Mouse (Mus musculus): ENCODE results near the gene Ric3.

The Ric3 gene

DNA sequence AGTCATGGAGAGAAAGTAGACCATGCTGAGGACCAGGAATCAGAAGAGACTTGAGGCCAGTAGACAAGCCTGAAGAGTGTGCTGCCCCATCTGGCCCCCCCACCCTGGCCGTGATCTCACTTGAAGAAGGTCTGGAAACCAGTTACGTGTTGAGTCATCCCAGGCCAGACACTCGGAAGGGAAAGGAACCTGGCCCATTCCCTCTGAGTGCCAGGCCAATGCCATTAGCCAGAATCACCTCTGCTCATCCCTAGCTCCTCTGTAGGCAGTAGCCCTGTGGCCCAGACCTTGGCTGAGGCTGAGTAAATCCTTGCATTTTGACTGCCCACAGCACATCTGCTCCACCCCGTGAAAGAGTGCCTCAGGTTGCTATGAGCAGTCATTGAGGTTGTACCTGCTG is 81.2 kb downstream of the Ric3 start:
- in situ Hi-C loops (cut with MboI, MseI), result no loop called here

DNA sequence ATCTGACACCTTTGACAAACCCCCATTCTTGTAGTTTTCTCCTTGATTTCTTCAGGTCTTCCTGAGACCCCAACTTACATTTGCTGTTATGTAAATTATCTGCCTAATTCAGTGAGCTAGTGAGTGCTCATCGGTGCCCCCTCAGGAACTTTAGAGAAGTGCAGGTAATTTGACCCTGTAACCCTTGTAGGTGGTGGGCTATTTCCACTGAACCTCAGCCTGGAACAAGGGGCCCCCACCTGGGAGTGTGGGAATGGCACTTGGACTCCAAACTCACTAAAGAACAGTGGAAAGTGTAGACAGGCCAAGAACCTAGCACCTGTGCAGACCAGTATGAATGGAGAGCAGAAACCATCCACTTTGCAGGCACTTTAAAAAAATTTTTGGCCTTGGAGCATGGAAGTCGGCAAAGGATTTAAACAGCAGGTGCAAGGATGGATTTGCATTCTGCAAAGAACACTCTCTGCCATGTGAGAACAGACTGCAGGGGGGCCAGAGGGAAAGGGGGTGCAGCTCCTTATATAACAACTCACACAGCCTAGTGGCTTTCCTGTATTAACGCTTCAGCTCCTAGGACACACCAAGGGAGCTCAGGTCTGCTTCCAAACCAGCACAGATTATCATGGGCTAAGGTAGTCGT is 82.7 kb downstream of the Ric3 start:
- in situ Hi-C loops (cut with MboI, MseI), result no loop called here

DNA sequence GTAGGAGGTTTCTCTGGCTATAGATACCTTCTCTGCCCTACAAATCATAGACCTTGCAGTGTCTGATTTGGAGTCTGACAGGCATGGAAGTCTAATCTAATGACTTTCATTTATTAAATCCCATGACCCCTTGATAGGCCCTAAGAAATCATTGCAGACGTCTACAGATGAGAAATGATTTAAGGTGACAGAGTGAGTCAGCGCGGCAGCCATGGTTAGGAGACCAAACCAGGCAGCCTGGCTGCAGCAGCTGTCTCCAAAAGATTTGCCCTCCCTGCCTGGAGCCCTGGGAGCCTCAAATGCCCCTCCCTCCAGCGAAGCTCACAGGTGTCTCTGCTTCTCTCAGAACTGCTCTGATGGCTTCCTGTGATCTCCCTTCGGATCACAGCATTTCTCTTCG is 87.0 kb downstream of the Ric3 start:
- in situ Hi-C loops (cut with MboI, MseI), result no loop called here

DNA sequence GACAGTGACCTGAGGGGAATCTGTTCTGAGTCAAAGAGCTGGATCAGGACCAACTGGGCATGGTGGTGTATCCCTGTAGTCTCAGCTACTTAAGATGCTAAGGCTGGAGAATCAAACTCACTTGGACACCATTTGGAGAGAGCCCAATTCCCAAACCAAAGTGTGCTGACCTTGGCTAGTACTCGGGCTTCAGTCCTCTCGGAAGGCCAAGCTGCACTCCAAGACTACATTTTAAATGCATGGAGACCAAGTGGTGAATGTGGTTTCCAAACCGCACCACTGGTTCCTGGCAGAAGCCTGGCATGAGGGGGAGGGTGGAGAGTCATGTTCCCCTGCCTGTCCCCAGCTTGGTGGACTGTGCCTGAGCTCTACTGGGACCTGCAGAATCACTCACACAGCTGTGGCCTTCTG is 89.2 kb downstream of the Ric3 start:
- in situ Hi-C loops (cut with MboI, MseI), result no loop called here

DNA sequence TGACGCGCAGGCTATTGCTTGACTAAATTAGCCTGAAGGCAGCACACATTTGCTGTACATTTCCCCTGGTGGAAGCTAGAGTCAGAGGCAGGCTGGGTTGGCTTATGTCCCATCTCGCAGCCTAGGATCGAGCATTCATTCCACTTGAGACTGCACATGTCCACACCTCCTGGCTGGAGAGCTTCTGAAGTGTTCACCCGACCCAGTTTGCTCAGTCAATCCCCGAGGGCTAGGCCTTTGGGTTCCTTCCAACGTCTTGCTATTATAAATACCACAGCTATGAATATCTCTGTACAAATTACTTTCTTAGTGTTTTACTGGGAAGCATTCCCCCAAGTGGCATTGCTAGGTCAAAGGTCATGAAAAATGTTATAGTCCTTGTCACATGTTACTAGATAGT is 89.9 kb downstream of the Ric3 start:
- in situ Hi-C loops (cut with MboI, MseI), result no loop called here

DNA sequence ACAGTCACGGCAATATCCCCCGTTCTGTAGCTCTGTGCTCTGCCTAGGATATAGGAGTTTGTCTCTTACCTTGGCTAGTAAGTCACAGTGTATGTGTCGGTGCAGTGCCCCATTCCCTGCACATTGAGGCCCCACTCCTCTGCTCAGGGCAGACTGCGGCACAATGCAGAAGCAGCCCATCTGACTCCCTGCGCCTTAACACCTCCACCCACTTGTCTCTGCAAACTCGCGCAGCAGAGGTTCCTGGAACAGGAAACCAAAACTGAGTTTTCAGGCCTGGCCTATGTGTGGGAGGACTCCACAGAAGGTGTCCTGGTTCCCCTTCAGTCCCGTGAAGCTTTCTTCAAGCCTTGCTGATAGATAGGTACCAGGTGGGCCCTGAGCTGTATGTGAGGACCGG is 91.9 kb downstream of the Ric3 start:
- in situ Hi-C loops (cut with MboI, MseI), result no loop called here

DNA sequence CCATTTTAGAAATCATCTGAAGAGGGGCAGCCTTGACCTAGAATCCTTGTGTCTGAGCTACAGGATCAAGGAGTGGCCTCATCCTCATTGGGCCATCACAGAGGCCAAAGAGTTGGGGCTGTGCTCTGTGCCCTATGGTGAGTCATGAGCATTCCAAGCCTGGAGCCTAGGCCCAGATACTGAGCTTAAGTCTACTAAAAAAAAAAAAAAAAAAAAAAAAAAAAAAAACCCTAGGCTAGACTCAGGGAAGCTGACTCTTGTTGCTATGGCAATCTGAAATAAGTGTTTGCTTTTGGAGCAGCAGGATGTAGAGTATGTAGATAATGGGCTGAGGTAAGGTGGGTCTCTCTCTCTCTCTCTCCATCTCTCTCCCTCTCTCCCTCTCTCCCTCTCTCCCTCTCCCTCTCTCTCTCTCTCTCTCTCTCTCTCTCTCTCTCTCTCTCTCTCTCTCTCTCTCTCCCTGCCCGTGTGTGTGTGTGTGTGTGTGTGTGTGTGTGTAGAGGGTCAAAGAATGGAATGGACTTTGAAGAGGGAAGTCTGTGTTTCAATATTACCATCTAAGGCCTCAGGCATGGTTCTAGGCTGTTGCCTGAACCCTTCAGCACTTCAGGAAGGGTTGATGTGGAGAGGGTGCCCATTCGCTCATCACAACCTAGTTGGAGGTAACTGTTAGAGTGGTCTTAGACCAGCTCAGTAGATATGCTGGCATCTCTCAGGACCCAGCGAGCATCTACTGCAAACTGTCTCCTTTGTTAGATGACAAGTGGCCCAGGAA is 97.0 kb downstream of the Ric3 start:
- in situ Hi-C loops (cut with MboI, MseI), result no loop called here

All from T-helper 1 cell (primary cell).